Mouse (Mus musculus): ENCODE data around the gene Serf1. TPM values are rescaled to one million over a fixed set of nuclear protein-coding genes. Genes with fewer than 3 reads are reported as not detected.
A peak's percentile ranks its signal among the peaks of the same experiment; 100 is the strongest.
"Not testable (repeated sequence)": the region's sequence is repeated elsewhere in the genome, so short reads cannot be mapped to it uniquely, and the experiment has no call there.

The Serf1 gene
- polyA plus RNA-seq (2015; fragmentation: Nextera tagmentation; extraction: Ambion mirVana) = 40.5 and 48.2 TPM in 2 replicates

GRCm38 (mm10) chr13:100107652-100108472 is at the start of gene Serf1:
Gene Serf1 (plus strand): TSS chr13:100108012.
- peak; percentile 54 for DNase-seq (ENCODE audit: low spot score)

- DNase-seq (ENCODE audit: low spot score) = no peak
Measured at GRCm38 (mm10) chr13:100063936-100064335, 43.9 kb upstream of the Serf1 start.

GRCm38 (mm10) chr13:100067821-100068220 is 40.0 kb upstream of the Serf1 start:
- DNase-seq (ENCODE audit: low spot score) = no peak

GRCm38 (mm10) chr13:100071473-100071872 is 36.3 kb upstream of the Serf1 start:
- no peak for DNase-seq (ENCODE audit: low spot score)

- no peak for DNase-seq (ENCODE audit: low spot score)
Measured at GRCm38 (mm10) chr13:100098808-100099207, 9.0 kb upstream of the Serf1 start.

GRCm38 (mm10) chr13:100103052-100103658 is 4.7 kb upstream of the Serf1 start:
- no peak for DNase-seq (ENCODE audit: low spot score)

- peak; percentile 94 for DNase-seq (ENCODE audit: low spot score)
Measured at GRCm38 (mm10) chr13:100103748-100104254, 4.0 kb upstream of the Serf1 start, which contains the start of gene Bdp1. Gene Bdp1 (minus strand): TSS chr13:100104070.

- no peak for DNase-seq (ENCODE audit: low spot score)
Measured at GRCm38 (mm10) chr13:100112218-100112972, 4.6 kb downstream of the Serf1 start.

GRCm38 (mm10) chr13:100123970-100124369 is 16.2 kb downstream of the Serf1 start:
- DNase-seq (ENCODE audit: low spot score) = no peak

- DNase-seq (ENCODE audit: low spot score) = peak; percentile 89
Measured at GRCm38 (mm10) chr13:100124423-100125257, 16.8 kb downstream of the Serf1 start, which contains the start of gene Smn1. Gene Smn1 (plus strand): TSS chr13:100124852.

GRCm38 (mm10) chr13:100125258-100125643 is 17.4 kb downstream of the Serf1 start:
- DNase-seq (ENCODE audit: low spot score) = no peak

GRCm38 (mm10) chr13:100141646-100142314 is 34.0 kb downstream of the Serf1 start:
- DNase-seq (ENCODE audit: low spot score) = no peak

GRCm38 (mm10) chr13:100152659-100153058 is 44.8 kb downstream of the Serf1 start:
- no peak for DNase-seq (ENCODE audit: low spot score)

- DNase-seq (ENCODE audit: low spot score) = no peak
Measured at GRCm38 (mm10) chr13:100156624-100157023, 48.8 kb downstream of the Serf1 start.

- not testable (repeated sequence) for DNase-seq (ENCODE audit: low spot score)
Measured at GRCm38 (mm10) chr13:100161171-100161870, 53.5 kb downstream of the Serf1 start.

GRCm38 (mm10) chr13:100162467-100162866 is 54.7 kb downstream of the Serf1 start:
- not testable (repeated sequence) for DNase-seq (ENCODE audit: low spot score)

All from thymus, postnatal 0 days (tissue).